Mouse (Mus musculus): Measurements from ENCODE around the gene Prrg4.
"Not testable (repeated sequence)": the region's sequence is repeated elsewhere in the genome, so short reads cannot be mapped to it uniquely, and the experiment has no call there.

Gene Prrg4

DNA sequence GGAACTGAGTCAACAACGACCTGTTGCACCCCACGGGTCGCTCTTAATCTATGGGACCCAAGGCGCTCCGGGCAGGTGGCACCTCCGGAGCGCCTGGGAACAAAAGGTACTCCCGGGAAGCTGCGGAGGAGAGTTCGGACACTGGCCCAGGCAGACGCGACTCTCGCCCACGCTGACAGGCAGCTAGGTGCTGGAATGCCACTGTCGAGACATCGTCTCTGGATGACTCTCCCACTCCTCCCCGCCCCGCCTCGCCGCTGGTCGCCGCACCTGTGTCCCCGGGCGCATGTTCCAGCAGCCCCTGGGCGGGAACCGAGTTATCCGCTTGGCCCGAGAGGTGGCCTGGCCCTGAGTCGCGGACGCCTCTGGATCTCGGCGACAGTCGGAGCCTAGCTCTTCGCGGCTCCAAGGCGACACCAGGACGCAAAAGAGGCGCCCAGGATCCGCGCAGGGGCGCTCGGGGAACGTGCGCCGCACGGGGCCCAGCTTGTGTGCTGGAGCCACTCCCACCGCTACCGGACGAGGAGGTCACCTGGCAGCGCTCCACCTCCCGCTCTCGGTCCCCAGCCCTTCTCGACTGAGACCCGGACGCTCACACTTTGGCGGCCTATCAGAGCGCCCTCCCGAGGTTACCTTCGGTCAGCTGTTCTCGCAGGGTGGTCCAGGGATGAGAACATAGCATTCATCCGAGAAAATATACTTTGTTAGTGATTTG is at the start of gene Prrg4:
Gene Prrg4 (minus strand): TSS at position 601 of the 715 bp plus-strand sequence.
- DNase-seq = peak; percentile 84

DNA sequence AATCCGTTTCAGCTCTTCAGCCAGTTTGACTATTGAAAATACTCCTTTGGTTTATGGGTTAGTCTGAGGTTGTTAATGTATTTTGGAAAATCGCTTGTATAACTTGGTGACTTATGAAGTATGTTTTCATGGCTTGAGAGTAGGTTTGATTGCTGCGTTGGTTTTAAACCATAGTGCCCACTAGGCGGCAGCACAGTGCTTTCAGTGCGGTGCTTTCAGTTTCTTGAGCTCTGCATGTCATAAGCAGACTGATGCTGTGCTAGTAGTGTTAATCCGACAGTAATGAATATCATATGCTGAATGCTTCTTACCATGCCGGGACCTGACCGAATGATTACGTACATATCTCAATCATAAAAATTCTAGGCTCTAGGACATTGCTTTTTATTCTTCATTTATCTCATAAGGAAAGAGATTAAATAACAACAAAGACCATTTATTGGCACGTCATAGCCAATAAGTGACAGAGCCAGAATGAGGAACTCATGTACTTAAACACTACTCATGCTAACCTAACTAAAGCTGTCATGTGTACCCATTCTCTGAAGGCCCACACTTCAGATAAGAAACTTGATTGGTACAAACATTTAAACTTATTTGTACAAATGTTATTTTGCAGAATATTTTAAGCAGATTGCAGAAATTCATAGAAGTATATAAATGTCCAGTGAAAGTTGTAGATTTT is 38.3 kb upstream of the Prrg4 start:
- peak; percentile 87 for DNase-seq

DNA sequence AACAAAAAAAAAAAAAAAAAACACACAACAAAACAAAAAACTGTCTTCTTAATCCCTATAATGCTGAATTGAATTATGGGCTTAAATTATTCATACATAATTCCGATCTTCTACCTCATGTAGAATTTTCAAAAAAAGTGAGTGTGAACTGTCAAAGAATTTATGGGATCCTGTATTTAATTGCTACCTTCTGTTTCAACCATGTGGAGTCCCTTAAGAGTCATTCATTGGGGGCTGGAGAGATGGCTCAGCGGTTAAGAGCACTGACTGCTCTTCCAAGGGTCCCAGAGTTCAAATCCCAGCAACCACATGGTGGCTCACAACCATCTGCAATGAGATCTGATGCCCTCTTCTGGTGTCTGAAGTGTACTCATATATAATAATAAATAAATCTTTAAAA is 37.7 kb upstream of the Prrg4 start:
- DNase-seq = not testable (repeated sequence)

DNA sequence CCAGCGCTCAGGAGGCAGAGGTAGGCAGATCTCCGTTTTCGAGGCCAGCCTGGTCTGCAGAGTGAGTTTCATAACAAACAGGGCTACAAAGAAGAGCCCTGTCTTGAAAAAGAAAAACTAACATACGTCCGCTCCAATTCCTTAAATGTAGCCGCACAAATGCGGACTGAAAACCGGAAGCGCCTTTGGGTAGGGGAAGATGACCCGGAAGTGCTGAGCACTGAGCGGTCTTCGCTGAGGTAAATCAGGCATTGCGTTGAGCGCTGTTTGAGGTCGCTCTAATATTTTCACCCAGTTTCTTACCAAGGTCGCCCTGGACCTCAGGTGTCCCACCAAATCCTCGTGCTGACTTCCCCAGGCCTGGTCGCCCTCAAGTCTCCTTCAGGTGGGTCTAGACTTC is 36.4 kb upstream of the Prrg4 start:
- no peak for DNase-seq

DNA sequence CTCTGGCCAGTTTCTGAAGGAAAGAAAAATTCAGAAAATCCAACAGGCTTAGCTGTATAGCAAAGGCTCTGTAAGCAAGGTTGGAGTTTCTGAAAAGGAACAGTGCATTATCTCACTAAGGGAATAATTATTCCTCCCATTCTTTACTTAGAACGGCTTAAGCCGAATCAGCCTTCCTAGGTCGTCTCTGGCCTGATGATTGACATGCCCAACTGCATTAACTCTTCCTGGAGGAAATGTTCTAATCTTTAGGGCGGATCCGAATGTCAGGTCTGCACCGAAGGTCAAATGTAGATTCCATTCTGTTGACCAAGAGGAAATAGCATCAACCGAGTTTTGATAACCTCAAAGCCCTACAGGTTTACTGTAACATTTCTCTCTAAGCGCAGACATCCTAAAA is 29.1 kb upstream of the Prrg4 start:
- no peak for DNase-seq

DNA sequence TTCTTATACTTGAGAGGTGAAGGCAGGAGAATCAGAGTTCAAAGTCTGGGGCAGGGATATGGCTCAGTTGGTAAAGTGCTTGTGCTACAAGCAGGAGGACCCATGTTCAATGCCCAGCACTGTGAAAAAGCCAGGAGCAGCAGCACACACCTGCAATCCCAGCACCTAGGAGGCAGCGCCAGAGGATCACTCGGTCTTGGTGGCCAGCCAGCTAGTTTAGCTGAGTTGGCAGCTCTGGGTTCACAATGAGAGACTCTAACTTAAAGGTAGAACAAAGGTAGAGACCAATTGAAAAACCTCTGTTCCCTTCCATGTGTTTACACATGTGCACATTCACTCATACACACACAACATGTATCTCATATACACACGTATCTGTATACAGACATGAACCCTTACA is 19.4 kb upstream of the Prrg4 start:
- DNase-seq = peak; percentile 70

DNA sequence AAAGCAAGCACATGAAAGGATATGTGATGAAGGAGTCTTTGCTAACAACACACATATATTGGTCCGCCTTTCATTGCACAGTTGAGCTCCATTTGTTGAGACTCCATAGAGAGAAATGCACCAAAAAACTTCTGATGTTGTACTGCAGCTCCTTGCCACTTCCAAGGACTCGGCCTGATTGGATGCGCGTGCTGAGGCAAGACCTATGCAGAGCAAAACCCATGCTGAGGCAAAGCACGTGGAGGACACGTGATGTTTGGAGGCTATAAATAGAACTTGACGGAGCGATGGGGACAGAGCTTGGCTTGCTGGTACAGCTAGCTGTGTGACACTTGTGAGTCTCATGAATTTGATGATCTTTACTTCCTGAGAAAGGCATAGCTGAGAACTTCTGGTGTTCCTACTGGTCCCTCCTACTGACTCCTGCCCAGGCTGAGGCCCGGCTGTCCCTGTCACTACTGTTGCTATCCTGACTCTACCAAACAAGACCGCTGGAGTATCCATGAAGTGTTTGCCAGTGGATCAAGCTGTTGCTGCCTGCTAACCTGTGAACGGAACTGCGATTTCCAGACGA is 17.7 kb upstream of the Prrg4 start, which contains the start of gene Ccdc73:
Gene Ccdc73 (plus strand): TSS at position 524 of the 574 bp plus-strand sequence.
- no peak for DNase-seq

DNA sequence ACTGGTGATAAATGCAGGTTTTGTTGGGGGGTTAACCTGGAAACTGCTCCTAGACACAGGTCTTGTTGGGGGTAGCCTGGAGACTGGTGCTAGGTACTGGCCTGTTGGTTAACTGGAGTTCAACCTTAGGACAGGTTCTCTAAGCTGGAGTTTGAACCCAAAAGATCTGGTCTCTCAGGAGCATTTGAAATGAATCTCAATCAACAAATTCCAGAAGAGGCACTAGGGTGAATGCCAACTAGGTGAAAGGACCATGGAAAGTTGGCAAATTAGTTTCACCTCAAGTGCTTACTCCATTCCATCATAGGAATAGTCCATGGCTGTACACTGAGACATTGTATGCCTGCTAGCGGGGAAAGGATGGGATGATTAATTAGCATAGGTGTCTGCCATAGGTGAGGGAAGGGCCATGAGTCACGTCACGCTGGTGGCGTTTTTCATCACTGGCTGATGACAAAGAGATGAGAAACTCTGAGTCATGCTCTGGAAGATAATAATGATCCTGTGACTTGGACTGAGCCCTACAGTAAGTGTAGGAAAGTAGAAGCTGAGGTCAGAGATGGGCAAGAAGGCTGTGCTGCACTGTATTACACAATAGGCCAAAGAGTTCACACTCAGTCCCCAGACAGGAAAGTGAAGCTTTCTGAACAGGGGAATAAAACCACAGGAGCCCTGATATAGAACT is 14.6 kb upstream of the Prrg4 start:
- peak; percentile 92 for DNase-seq

DNA sequence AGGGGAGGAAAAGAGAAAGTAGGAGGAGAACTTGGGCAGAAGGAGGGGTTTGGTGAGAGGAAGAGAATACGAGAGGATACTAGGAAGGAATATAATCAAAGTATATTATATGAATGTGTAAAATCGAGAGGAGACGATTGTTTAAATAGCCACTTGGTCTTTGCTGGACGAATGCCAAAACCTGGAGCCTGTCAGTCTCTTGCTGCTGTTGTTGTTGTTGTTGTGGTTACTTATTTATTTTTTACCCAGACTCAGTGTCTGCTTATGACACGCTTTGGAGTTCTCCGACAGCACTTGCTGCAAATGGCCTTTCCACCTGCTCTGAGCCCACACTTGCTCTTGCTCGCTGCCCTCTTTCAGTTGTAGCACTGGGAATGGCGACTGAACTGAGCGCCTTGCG is 10.8 kb upstream of the Prrg4 start:
- DNase-seq = peak; percentile 73

DNA sequence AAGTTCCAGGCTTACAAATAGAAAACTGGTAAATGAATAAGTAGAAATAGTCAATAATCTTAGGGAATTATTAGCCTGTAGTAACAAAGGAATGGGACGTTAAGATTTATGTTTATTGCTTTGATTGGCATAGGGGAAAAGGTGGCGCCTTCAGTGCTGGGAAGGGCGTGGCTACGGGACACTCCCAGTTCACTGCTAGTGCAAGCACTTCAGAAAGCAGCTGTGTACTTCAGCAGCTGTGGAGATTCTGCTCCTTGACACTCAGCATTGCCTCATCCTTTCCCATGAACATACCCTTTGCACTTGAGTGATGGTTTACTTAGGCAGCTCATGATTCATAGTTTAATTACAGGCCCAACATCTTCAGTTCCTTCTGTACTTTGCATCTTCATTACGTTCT is 9.4 kb upstream of the Prrg4 start:
- peak; percentile 68 for DNase-seq

DNA sequence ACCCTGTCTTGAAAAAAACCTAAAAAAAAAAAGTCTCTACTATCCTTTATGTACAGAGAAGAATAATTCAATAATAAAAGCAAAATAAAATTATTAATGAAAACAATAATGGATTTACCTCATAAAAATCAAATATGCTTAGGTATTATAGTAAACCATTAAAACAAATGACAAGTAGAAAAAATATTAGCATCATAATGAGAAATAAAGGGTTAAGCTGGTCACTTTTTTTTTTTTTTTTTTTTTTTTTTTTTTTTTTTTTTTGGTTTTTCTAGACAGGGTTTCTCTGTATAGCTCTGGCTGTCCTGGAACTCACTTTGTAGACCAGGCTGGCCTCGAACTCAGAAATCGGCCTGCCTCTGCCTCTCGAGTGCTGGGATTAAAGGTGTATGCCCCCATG is 8.4 kb upstream of the Prrg4 start:
- not testable (repeated sequence) for DNase-seq

DNA sequence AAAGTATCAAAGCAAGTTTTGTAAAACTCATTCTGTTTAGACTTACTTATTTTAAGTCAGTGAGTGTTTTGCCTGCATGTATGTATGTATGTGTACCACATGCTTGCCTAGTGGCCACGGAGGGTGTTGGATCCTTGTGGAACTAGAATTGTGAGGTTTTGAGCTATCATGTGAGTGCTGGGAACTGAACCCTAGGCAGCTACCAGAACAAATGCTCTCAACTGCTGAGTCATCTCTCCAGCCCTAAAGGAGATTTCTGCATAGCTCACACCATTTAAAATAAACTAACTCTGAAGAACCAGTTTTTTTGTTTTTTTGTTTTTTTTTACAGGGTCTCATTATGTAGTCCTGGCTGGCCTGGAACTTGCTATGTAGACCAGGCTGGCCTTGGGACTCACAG is 6.5 kb upstream of the Prrg4 start:
- DNase-seq = no peak

DNA sequence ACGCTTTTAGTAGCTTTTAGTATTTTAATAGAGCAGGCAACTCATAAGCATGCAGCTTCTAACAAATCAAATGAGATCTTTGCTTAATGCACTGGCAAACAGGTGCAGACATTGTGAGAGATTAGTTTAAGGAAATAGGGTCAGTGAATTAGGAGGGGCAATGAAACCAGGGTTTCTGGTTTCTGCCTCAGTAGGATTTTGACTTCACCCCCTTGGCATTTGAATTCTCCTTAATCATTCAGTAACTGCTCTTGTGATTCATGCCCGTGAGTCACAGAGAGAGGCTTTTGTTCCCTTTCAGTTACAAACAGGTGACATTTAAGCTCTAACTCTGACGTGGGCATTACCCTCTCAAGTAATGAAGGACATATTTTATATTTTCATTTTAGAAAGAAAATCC is 6.1 kb upstream of the Prrg4 start:
- no peak for DNase-seq

DNA sequence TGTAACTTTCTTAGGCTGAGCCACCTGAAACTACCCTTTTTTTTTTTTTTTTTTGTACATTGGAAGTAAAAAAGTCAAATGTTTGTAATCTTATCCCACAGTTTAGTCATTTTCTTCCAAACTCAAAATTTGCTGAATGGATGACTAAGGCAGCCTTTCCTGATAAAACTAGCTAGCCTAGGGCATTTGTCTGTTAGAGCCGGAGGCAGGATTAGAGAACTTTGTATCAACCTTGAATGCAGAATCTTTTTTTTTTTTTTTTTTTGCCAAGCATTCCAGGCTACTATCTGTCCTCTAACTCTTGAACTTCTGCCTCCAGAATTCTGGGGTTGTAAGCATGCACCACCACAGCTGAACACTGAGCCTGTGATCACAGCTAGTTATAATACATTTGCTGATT is 5.2 kb upstream of the Prrg4 start:
- DNase-seq = no peak

DNA sequence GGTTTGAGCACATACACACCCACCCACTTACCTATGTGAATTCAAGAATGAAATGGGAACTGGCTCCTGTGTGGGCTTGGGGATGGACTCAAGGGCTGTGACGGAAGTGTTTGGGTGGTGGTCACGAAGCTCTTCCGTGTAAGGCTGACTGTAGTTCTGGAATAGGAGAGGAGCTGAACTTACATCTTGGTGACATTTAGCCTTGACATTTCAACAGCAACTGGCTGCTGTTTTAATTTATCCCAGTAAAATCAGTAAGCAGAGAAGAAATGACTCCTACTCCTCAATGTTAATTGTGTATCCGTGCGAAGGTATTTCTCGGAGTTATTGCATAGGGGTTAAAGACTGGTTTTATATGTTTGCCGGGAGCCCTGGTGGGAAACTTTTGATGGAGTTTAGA is 2.9 kb upstream of the Prrg4 start:
- no peak for DNase-seq

DNA sequence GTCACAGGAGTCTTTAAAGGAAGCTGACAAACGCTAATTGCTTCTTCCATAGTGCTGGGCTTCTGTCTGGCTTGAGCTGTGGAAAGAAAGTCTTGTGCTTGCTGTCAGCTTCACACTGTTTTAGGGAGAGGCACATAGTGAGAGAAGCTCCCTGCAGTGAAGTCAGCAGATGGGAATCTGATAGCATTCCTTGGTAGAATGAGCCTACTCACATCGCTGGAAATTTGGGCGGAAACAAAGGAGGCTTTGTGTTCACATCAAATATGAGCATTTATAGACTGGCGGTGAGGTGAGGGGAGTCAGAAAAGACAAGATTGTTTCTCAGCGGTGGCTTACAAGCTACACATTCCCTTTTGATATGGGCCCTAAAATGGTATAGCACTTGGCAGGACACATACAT is 2.0 kb upstream of the Prrg4 start:
- DNase-seq = no peak

DNA sequence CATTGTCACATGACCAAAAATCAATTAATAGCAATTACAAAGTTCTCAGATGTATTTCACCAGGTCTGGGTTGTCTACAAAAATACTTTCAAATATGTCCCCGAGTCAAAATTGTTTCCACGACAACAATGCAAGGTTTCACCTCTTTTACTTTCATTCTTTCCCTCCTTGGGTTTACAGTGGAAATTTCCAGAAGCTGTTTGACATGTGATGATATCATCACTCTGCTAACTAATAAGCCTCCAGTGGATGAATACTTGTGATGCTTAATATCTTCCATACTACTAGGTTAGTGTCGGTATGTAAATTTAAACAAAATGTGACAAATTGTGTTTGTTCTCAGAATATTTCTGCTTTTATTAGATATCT is 299 bp upstream of the Prrg4 start:
- no peak for DNase-seq

DNA sequence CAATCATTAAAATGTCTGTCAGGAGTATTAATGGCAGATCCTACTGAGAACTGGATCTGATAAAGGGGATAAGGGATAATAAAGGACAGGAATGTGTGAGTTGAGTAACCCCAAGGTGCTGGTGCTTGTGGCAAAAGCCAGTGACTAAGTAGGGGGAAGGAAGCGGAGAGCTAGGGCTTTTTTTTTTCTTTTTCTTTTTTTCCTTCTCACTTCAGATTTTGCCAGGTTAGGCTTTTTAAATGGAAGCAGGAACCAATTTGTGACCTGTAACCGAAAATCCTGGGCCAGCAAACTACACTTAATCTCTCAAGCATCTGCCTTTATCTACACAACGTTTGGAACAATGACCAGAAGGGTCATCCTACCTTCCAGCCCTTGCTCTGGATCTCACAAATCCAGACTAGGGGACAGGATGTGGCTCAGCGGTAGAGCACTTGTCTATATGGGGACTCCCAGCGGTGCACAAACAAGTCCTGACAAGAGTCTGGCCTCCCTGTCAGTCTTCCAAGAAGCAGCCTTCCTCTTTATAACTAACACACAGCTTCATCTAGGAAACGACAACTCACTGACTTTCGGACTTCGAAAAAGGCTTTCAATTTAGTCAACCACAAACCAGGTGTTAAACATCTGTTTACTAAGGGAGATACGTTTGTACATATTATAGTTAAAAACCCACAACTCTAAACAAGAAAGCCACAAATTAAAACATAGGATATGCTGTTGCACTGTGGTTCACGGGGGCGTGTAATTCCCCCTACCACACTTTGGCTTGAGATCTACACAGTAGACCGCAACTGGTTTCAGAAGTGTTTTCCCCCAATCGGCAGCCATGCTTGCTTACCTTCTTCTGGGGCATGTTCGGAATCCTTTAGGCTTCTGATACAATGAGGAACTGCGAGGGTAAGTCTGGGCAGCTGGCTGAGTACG is 1.2 kb downstream of the Prrg4 start:
- peak; percentile 16 for DNase-seq

DNA sequence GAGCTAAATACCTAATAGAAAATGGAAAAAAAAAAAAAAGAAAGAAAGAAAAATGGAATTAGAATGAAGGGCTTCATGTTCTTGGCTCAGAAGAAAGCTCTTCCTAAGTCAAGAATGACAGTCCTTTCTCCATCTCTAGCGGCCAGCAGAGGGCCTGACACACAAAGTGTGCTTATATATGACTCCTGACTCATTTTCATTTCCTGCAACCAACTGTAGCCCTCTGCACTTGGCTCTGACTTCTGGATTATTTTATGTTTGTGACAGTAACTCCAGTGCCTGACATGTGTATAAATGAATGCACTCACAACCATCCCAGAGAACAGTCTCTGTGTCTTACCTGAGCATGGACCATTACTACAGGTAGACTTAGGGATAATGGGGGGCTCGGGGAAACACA is 2.0 kb downstream of the Prrg4 start:
- DNase-seq = peak; percentile 50

DNA sequence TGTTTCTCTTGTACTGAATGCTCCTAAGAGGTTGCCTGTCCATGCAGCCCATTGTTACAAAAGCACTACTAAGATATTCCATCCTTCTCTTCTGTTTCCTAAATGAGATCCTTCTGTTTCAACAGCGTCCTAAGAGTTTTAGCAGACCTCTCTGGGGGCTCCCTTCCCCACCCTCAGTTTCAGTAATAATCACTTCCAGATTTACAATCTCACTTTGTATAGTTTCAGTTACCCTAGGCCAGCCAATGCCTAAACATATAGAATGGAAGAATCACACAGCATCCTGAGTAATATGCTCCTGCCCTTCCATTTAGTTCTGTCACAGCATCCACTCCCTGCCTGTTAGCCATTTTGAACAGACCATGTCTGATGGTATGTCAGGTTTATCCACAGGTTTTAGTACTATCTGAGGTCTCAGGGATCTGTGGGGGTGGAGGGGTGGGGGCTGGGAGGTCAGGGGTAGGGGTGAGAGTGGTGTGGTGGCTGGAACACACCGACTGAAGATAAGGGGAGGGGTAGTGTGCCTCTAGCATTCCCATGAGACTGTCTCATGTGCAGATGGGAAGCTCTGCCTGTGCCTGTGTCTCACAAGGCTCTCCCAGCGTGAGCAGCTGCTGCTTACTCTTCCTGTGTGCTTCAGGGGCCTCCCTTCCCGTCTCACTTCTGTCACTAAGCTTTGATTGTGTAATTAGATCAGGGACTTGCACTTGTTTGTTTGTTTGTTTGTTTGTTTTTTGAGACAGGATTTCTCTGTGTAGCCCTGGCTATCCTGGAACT is 2.9 kb downstream of the Prrg4 start:
- no peak for DNase-seq

DNA sequence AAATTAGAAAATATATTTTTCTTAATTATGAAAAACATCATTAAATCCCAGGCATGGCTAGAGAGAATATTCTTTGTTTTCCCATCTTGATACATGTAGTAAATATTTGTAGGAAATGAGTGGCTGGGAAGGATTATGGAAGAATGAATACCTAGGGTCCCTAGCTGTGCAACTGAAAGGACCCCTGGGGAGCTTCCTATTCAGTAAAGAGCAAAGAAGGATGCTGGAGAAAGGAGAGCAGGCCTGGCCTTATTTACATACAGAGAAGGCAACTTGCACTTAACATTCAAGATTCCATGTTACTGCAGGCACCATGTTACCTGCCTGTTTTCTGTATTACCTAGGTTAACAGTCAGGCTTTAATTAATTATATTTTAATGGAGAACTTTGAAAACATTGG is 7.1 kb downstream of the Prrg4 start:
- DNase-seq = no peak

DNA sequence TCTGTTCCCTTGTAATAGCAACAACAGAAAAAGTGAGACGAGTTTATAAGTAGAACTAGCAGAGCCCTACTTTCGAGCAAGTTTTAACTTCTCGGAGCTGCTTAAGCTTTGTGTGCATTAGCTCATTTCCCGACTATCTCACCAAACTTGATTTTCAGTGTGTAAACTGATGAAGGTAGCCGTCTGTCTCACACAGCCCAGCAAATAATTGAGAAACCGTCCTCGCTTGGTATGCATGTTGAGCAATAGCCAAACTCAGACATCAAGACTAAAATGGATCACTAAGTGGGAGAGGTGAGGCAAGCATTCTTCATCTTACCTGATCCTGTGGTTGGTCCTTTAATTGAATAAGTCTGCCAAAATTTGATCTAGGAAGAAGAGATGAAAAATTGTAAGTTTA is 7.9 kb downstream of the Prrg4 start:
- no peak for DNase-seq

Measured in kidney, adult 9 months (tissue).